Mouse (Mus musculus) bone marrow macrophage, adult 2 months (primary cell): Measurements from ENCODE around the gene Zfp52. TPM values are rescaled to one million over a fixed set of nuclear protein-coding genes. Genes with fewer than 3 reads are reported as not detected.

Experiments
- H3K27ac ChIP-seq: 2 replicates; pipeline ENCODE4 v1.5.1; 2012; ENCODE audit warnings: low read depth, low read length; ENCODE audit not compliant: insufficient read depth
- H3K4me1 ChIP-seq: 2 replicates; pipeline ENCODE4 v1.6.1; 2012; ENCODE audit warnings: low read length; ENCODE audit not compliant: control insufficient read depth, insufficient read depth
- H3K4me3 ChIP-seq: 2 replicates; pipeline ENCODE4 v1.5.1; 2012; ENCODE audit warnings: mild to moderate bottlenecking, low read length, moderate library complexity; ENCODE audit not compliant: insufficient read depth
- CTCF ChIP-seq: IDR thresholded peaks from 2 replicates; pipeline ENCODE4 v1.5.1; 2012; ENCODE audit warnings: low read depth, mild to moderate bottlenecking, low read length, moderate library complexity
- POLR2A ChIP-seq: IDR thresholded peaks from 2 replicates; pipeline ENCODE4 v1.6.1; 2012; ENCODE audit warnings: mild to moderate bottlenecking, low read depth, low read length, borderline replicate concordance
- polyA plus RNA-seq: library from polyadenylated mRNA; stranded (reverse); fragments of >200 nt; gene quantifications from 2 replicates; pipeline ENCODE4 v1.2.4, GENCODE M21; 2012; ENCODE audit not compliant: missing spikeins, insufficient read depth, insufficient read length

Zfp52 gene
- polyA plus RNA-seq, 1 experiment = 26.4 TPM

GRCm38 (mm10) chr17:21536676-21537075 is 1.3 kb downstream of the Zfp52 start:
- Histone ChIP-seq H3K4me3 (peak overlapping the region; percentile 99), H3K4me1 (peaks cover 23% of the 10 kb centered on the region), H3K27ac (peak overlapping the region; percentile 96)
- TF ChIP-seq POLR2A (no peak), CTCF (no peak)

GRCm38 (mm10) chr17:21557831-21558230 is 22.5 kb downstream of the Zfp52 start:
- Histone ChIP-seq H3K27ac (no peak overlapping the region), H3K4me3 (no peak overlapping the region), H3K4me1 (0 out of 2 replicates have a peak, but pooled peaks cover 3% of the 10 kb centered on the region)
- no peak for TF ChIP-seq CTCF
- no peak for TF ChIP-seq POLR2A

GRCm38 (mm10) chr17:21566220-21566619 is 30.9 kb downstream of the Zfp52 start:
- no peak for TF ChIP-seq POLR2A
- no peak for TF ChIP-seq CTCF
- peak overlapping the region; percentile 85 for H3K4me3 ChIP-seq
- H3K4me1 ChIP-seq = peaks cover 8% of the 10 kb centered on the region
- peak overlapping the region; percentile 76 for H3K27ac ChIP-seq

- H3K4me3 ChIP-seq = peak within 1 kb of the TSS; percentile 85
- no peak for TF ChIP-seq CTCF
- no peak for TF ChIP-seq POLR2A
Measured at GRCm38 (mm10) chr17:21566728-21567349, 31.5 kb downstream of the Zfp52 start, which contains the start of gene Zfp948. Zfp948 (plus strand) TSS chr17:21567008.

GRCm38 (mm10) chr17:21567696-21568095 is 32.4 kb downstream of the Zfp52 start:
- TF ChIP-seq POLR2A (no peak), CTCF (no peak)
- no peak overlapping the region for H3K27ac ChIP-seq
- H3K4me3 ChIP-seq = peak overlapping the region; percentile 43
- peaks cover 8% of the 10 kb centered on the region for H3K4me1 ChIP-seq

More at GRCm38 (mm10) chr17:21566728-21567349, 31.5 kb downstream of the Zfp52 start, which contains the start of gene Zfp948:
- peak within 1 kb of the TSS; percentile 76 for H3K27ac ChIP-seq
- peaks cover 8% of the 10 kb centered on the region for H3K4me1 ChIP-seq

GRCm38 (mm10) chr17:21579080-21579479 is 43.7 kb downstream of the Zfp52 start:
- H3K4me3 ChIP-seq = no peak overlapping the region
- no peaks in the 10 kb centered on the region for H3K4me1 ChIP-seq
- TF ChIP-seq CTCF = no peak
- TF ChIP-seq POLR2A = no peak
- no peak overlapping the region for H3K27ac ChIP-seq

- Histone ChIP-seq H3K27ac (no peak overlapping the region), H3K4me3 (no peak overlapping the region), H3K4me1 (no peaks in the 10 kb centered on the region)
- TF ChIP-seq CTCF (peak; percentile 40; the same call in 1 of the 2 replicates), POLR2A (no peak)
Measured at GRCm38 (mm10) chr17:21579493-21580175, 44.3 kb downstream of the Zfp52 start.

GRCm38 (mm10) chr17:21585521-21585920 is 50.2 kb downstream of the Zfp52 start:
- Histone ChIP-seq H3K27ac (no peak overlapping the region), H3K4me3 (no peak overlapping the region), H3K4me1 (no peaks in the 10 kb centered on the region)
- TF ChIP-seq POLR2A (no peak), CTCF (no peak)

Other genes starting within 250 kb of the Zfp52 start
- gene Vmn1r237, start 223.7 kb upstream of the Zfp52 start, polyA plus RNA-seq = 0.19 TPM in 1 of 2 replicates, not detected in the other
- 6.8 and 7.4 TPM in 2 replicates for gene Zfp677, start 151.8 kb upstream of the Zfp52 start, polyA plus RNA-seq
- gene Zfp54, start 112.3 kb upstream of the Zfp52 start, polyA plus RNA-seq = 2.7 and 3.8 TPM in 2 replicates
- gene Zfp51, start 85.2 kb upstream of the Zfp52 start, polyA plus RNA-seq = 5.9 and 8.1 TPM in 2 replicates
- 13.5 and 13.8 TPM in 2 replicates for gene Zfp53, start 46.5 kb upstream of the Zfp52 start, polyA plus RNA-seq
- gene Zfp948, start 31.5 kb downstream of the Zfp52 start, polyA plus RNA-seq = 9.3 and 9.7 TPM in 2 replicates
- gene Zfp983, start 115.1 kb downstream of the Zfp52 start, polyA plus RNA-seq = 4.7 and 5.9 TPM in 2 replicates
- 8.6 and 13.6 TPM in 2 replicates for gene Gm10226, start 156.3 kb downstream of the Zfp52 start, polyA plus RNA-seq
- 7.1 and 7.7 TPM in 2 replicates for gene Zfp760, start 172.2 kb downstream of the Zfp52 start, polyA plus RNA-seq
- 4.0 and 5.0 TPM in 2 replicates for gene Zfp229, start 195.3 kb downstream of the Zfp52 start, polyA plus RNA-seq